9 mouse cellular contexts compared by ENCODE assay signal in genomic region chr8:84634849-84635304, GRCm38 (mm10). TPM values are rescaled to one million over a fixed set of nuclear protein-coding genes. Genes with fewer than 3 reads are reported as not detected.
DNase-seq lines count a peak whose midpoint lies in the region; ATAC-seq and TF ChIP-seq lines count a peak whose summit lies in the region.
"Had no signal": no experiment of that assay in that cellular context is flagged by ENCODE, and none has a peak within 500 bp of the region (broad histone marks: within the 10 kb centered on the region; RNA-seq: fewer than 3 reads in every experiment).

No protein-coding gene starts in this region.

- H3K4me3 ChIP-seq in layer of hippocampus, adult 2 months: no peak overlapping the region
- H3K4me3 ChIP-seq in brown adipose tissue, adult 24 weeks (ENCODE audit: insufficient read depth, low read depth, low read length): no peak overlapping the region
- H3K4me3 ChIP-seq in forebrain, embryonic 15.5 days: no peak overlapping the region
- no peak overlapping the region for H3K4me3 ChIP-seq in hindbrain, embryonic 11.5 days (ENCODE audit: low read depth, low read length)
- H3K4me3 ChIP-seq in neural tube, embryonic 12.5 days: no peak overlapping the region

- 44% methylated on average over 9 of the region's 9 CpGs for WGBS in forebrain, embryonic 15.5 days
- 31% methylated on average over 9 of the region's 9 CpGs for WGBS in hindbrain, embryonic 11.5 days
- WGBS in neural tube, embryonic 12.5 days: 37% methylated on average over 9 of the region's 9 CpGs

- H3K9me3 ChIP-seq in forebrain, embryonic 15.5 days: no peaks in the 10 kb centered on the region
- no peaks in the 10 kb centered on the region for H3K9me3 ChIP-seq in hindbrain, embryonic 11.5 days (ENCODE audit: control insufficient read depth, low read length)
- H3K9me3 ChIP-seq in neural tube, embryonic 12.5 days: no peaks in the 10 kb centered on the region

- H3K27me3 ChIP-seq in forebrain, embryonic 15.5 days: no peaks in the 10 kb centered on the region
- H3K27me3 ChIP-seq in hindbrain, embryonic 11.5 days (ENCODE audit: control insufficient read depth, insufficient read depth, low read length): no peaks in the 10 kb centered on the region
- H3K27me3 ChIP-seq in neural tube, embryonic 12.5 days (replicated peaks): no peaks in the 10 kb centered on the region

- ATAC-seq in forebrain, embryonic 15.5 days (replicated peaks): no peak
- ATAC-seq in hindbrain, embryonic 11.5 days (ENCODE audit: low FRiP score): peak; percentile 27
- no peak for ATAC-seq in neural tube, embryonic 12.5 days (ENCODE audit: low FRiP score, low read depth)

- no peak overlapping the region for H3K4me2 ChIP-seq in forebrain, embryonic 15.5 days (replicated peaks)
- H3K4me2 ChIP-seq in hindbrain, embryonic 11.5 days (replicated peaks; ENCODE audit: low read depth, low read length): no peak overlapping the region; the same call in 1 of the 2 replicates
- peak overlapping the region; percentile 18; the same call in 1 of the 2 replicates for H3K4me2 ChIP-seq in neural tube, embryonic 12.5 days (replicated peaks)
- H3K4me2 ChIP-seq: lung, embryonic 14.5 days had no signal

- H3K9ac ChIP-seq in forebrain, embryonic 15.5 days (replicated peaks): peak overlapping the region; percentile 9; the same call in 1 of the 2 replicates
- peak overlapping the region; percentile 55 for H3K9ac ChIP-seq in hindbrain, embryonic 11.5 days (ENCODE audit: low read depth, low read length)
- peak overlapping the region; percentile 50 for H3K9ac ChIP-seq in neural tube, embryonic 12.5 days
- H3K9ac ChIP-seq: lung, embryonic 14.5 days had no signal

- no peak for TF ChIP-seq CTCF in layer of hippocampus, adult 2 months (conservative IDR thresholded peaks at IDR 0.05)

- peak; percentile 44 to 48 for DNase-seq in layer of hippocampus, adult 2 months (ENCODE audit: low spot score in 2 of 2)
- DNase-seq in layer of hippocampus, postnatal 25 days (ENCODE audit: extremely low spot score in 1 of 2, low spot score in 1 of 2): no peak
- DNase-seq in hindbrain, embryonic 11.5 days (ENCODE audit: low spot score): peak; percentile 63
- no peak for DNase-seq in frontal cortex, postnatal 25 days (ENCODE audit: low spot score in 2 of 2)
- DNase-seq in spleen, postnatal 36 days (ENCODE audit: low spot score in 2 of 2): no peak
- DNase-seq: lung, embryonic 14.5 days had no signal

- no peaks in the 10 kb centered on the region; the same call in 1 of the 2 replicates for H3K36me3 ChIP-seq in forebrain, embryonic 15.5 days
- H3K36me3 ChIP-seq in hindbrain, embryonic 11.5 days (ENCODE audit: control insufficient read depth, insufficient read depth, low read length): no peaks in the 10 kb centered on the region
- H3K36me3 ChIP-seq in neural tube, embryonic 12.5 days: peaks cover 14% of the 10 kb centered on the region

- H3K27ac ChIP-seq in layer of hippocampus, adult 2 months: peak overlapping the region; percentile 78
- H3K27ac ChIP-seq in brown adipose tissue, adult 24 weeks (replicated peaks; ENCODE audit: low read depth, low read length): 0 out of 2 replicates have a peak overlapping the region, but pooled peaks have one; percentile 64
- H3K27ac ChIP-seq in forebrain, embryonic 15.5 days (replicated peaks): peak overlapping the region; percentile 79
- peak overlapping the region; percentile 91 for H3K27ac ChIP-seq in hindbrain, embryonic 11.5 days (ENCODE audit: low read depth, low read length)
- H3K27ac ChIP-seq in neural tube, embryonic 12.5 days: peak overlapping the region; percentile 72

- H3K4me1 ChIP-seq in brown adipose tissue, adult 24 weeks (ENCODE audit: control insufficient read depth, insufficient read depth, insufficient read length, low read length): peaks cover 7% of the 10 kb centered on the region; the same call in 1 of the 2 replicates
- peaks cover 22% of the 10 kb centered on the region for H3K4me1 ChIP-seq in forebrain, embryonic 15.5 days
- peaks cover 6% of the 10 kb centered on the region for H3K4me1 ChIP-seq in hindbrain, embryonic 11.5 days (replicated peaks; ENCODE audit: control insufficient read depth, insufficient read depth, low read length)
- H3K4me1 ChIP-seq in neural tube, embryonic 12.5 days: peaks cover 29% of the 10 kb centered on the region

RNA-seq across cellular contexts. Expression of gene Ier2, which starts 27.8 kb away (rescaled TPM):
- 1 to 10 TPM; 5.1 to 7.2 TPM for total RNA-seq in layer of hippocampus, adult 2 months (2021)
- 1 to 10 TPM; 8.8 to 9.6 TPM for total RNA-seq in layer of hippocampus, postnatal 25 days (2021)
- 17.2 and 62.3 TPM in 2 replicates for polyA plus RNA-seq in brown adipose tissue, adult 24 weeks (2012; ENCODE audit: insufficient read depth, insufficient read length, missing spikeins)
- polyA plus RNA-seq in forebrain, embryonic 15.5 days (2015; fragmentation: Nextera tagmentation; extraction: Ambion mirVana): 26.0 and 33.4 TPM in 2 replicates
- polyA plus RNA-seq in hindbrain, embryonic 11.5 days (2014; fragmentation: Nextera tagmentation; extraction: Ambion mirVana): 60.5 and 61.5 TPM in 2 replicates
- polyA plus RNA-seq in neural tube, embryonic 12.5 days (2016; fragmentation: Nextera tagmentation; extraction: Ambion mirVana): 72.4 and 72.8 TPM in 2 replicates

RNA-seq across cellular contexts. Expression of gene Trmt1, which starts 51.2 kb away (rescaled TPM):
- total RNA-seq in layer of hippocampus, adult 2 months (2021): 100 to 1,000 TPM; 109 to 113 TPM
- 100 to 1,000 TPM in 1 of 2 experiments, 10 to 100 TPM in 1; 83.4 to 101 TPM for total RNA-seq in layer of hippocampus, postnatal 25 days (2021)
- 25.1 and 33.4 TPM in 2 replicates for polyA plus RNA-seq in brown adipose tissue, adult 24 weeks (2012; ENCODE audit: insufficient read depth, insufficient read length, missing spikeins)
- 62.4 and 64.0 TPM in 2 replicates for polyA plus RNA-seq in forebrain, embryonic 15.5 days (2015; fragmentation: Nextera tagmentation; extraction: Ambion mirVana)
- 47.9 and 51.1 TPM in 2 replicates for polyA plus RNA-seq in hindbrain, embryonic 11.5 days (2014; fragmentation: Nextera tagmentation; extraction: Ambion mirVana)
- polyA plus RNA-seq in neural tube, embryonic 12.5 days (2016; fragmentation: Nextera tagmentation; extraction: Ambion mirVana): 58.5 and 59.1 TPM in 2 replicates

RNA-seq across cellular contexts. Expression of gene Nacc1, which starts 52.8 kb away (rescaled TPM):
- total RNA-seq in layer of hippocampus, adult 2 months (2021): 10 to 100 TPM; 91.8 to 93.9 TPM
- total RNA-seq in layer of hippocampus, postnatal 25 days (2021): 10 to 100 TPM; 88.9 to 91.0 TPM
- polyA plus RNA-seq in brown adipose tissue, adult 24 weeks (2012; ENCODE audit: insufficient read depth, insufficient read length, missing spikeins): 19.0 and 22.9 TPM in 2 replicates
- 15.5 and 16.4 TPM in 2 replicates for polyA plus RNA-seq in forebrain, embryonic 15.5 days (2015; fragmentation: Nextera tagmentation; extraction: Ambion mirVana)
- 19.7 and 20.5 TPM in 2 replicates for polyA plus RNA-seq in hindbrain, embryonic 11.5 days (2014; fragmentation: Nextera tagmentation; extraction: Ambion mirVana)
- polyA plus RNA-seq in neural tube, embryonic 12.5 days (2016; fragmentation: Nextera tagmentation; extraction: Ambion mirVana): 17.2 and 19.2 TPM in 2 replicates

Comparison
In these comparisons a context has a peak if more than half of its experiments do, and no peak if none do; other contexts are left out.
1. DNase-seq: peak in layer of hippocampus, adult 2 months (2 of 2) and hindbrain, embryonic 11.5 days (single experiment); none in layer of hippocampus, postnatal 25 days (0 of 2), frontal cortex, postnatal 25 days (0 of 2) and spleen, postnatal 36 days (0 of 2).
2. Peak in every context shown above with its lines, with median percentiles within 50 percentile points of each other: H3K27ac ChIP-seq and H3K9ac ChIP-seq.